Mouse (Mus musculus): ENCODE results near the gene Arcn1.

DNA sequence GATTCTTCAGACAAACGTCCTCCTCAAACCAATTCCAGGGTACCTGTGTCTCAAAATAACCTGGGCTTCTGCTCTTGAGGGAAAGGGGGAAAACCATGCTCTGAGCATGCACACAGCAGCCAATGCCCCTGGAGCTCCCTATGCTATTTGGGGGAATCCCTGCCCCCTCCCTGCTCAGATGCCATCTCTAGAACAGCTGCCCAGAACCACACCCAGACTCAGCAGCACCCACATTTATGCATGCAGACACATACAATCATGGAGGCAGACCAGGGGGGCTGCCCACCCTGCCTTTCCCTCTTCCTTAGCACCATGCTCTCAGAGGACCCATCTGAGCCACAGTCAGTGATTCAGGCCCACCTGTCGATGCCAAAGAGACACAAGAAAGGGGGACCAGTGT is 54.1 kb downstream of the Arcn1 start:
- TF ChIP-seq TAL1 (IDR thresholded peaks at IDR 0.05; ENCODE audit: low read length) (no peak), GATA1 (IDR thresholded peaks at IDR 0.05; ENCODE audit: low read length) (no peak)

All from erythroblast, embryonic 14.5 days (primary cell).